Mouse (Mus musculus): ENCODE data around the gene Parp16.
"Not testable (repeated sequence)": the region's sequence is repeated elsewhere in the genome, so short reads cannot be mapped to it uniquely, and the experiment has no call there.

- not testable (repeated sequence) for TF ChIP-seq JUND (conservative IDR thresholded peaks at IDR 0.05; ENCODE audit: low read depth, low read length); POLR2A (IDR thresholded peaks at IDR 0.05; ENCODE audit: low read depth, low read length); NELFE (IDR thresholded peaks at IDR 0.05; ENCODE audit: low read depth, low read length); ELF1 (IDR thresholded peaks at IDR 0.05; ENCODE audit: low read depth, low read length); SMC3 (IDR thresholded peaks at IDR 0.05; ENCODE audit: low read depth, low read length); CHD1 (IDR thresholded peaks at IDR 0.05; ENCODE audit: low read depth, low read length); CHD2 (IDR thresholded peaks at IDR 0.05; ENCODE audit: low read length); POLR2AphosphoS2 (IDR thresholded peaks at IDR 0.05; ENCODE audit: low read depth, low read length); HCFC1 (IDR thresholded peaks at IDR 0.05; ENCODE audit: low read depth, low read length); CTCF (conservative IDR thresholded peaks at IDR 0.05 in 1 of 2, IDR thresholded peaks at IDR 0.05 in 1 of 2; ENCODE audit: low read depth in 2 of 2, low read length in 2 of 2); BHLHE40 (IDR thresholded peaks at IDR 0.05; ENCODE audit: low read depth, low read length); MAX (IDR thresholded peaks at IDR 0.05; ENCODE audit: low read length); USF1 (IDR thresholded peaks at IDR 0.05; ENCODE audit: low read depth, low read length); EP300 (IDR thresholded peaks at IDR 0.05; ENCODE audit: low read length)
These were observed 93.1 kb downstream of the Parp16 start for GRCm38 (mm10) chr9:65288252-65288651.
